Mouse (Mus musculus): Measurements from ENCODE around the gene Ets1.

- no peak for TF ChIP-seq CTCF (IDR thresholded peaks at IDR 0.05; ENCODE audit: borderline replicate concordance, insufficient read depth, low read length)
- TF ChIP-seq POLR2A (IDR thresholded peaks at IDR 0.05; ENCODE audit: low read depth, low read length), result no peak
Observed at GRCm38 (mm10) chr9:32646539-32647258, 10.7 kb downstream of the Ets1 start.
